Mouse (Mus musculus) liver, postnatal 0 days (tissue): ENCODE data around the gene Prss38. TPM values are rescaled to one million over a fixed set of nuclear protein-coding genes. Genes with fewer than 3 reads are reported as not detected.

Source experiments
- ATAC-seq: fragments of 200-750 bp; cut with Nextera tagmentation; 2 replicates; pipeline ENCODE4 v1.8.0; 2017; ENCODE audit warnings: mild to moderate bottlenecking, moderate library complexity
- DNase-seq: peaks from one replicate; pipeline ENCODE4 v3.0.0-alpha.2; 2016
- H3K27ac ChIP-seq: fragments of 300-500 bp; sonication (generic); 2 replicates; pipeline ENCODE4 v1.5.1; 2014; ENCODE audit warnings: antibody characterized with exemption, moderate library complexity, mild to moderate bottlenecking, low read depth
- H3K27me3 ChIP-seq: fragments of 300-500 bp; sonication (generic); 2 replicates; pipeline ENCODE4 v1.6.1; 2014; ENCODE audit warnings: low read length, control low read depth, mixed read lengths; ENCODE audit not compliant: insufficient read depth
- H3K36me3 ChIP-seq: fragments of 300-500 bp; sonication (generic); replicated peaks from 2 replicates; pipeline ENCODE4 v1.6.1; 2014; ENCODE audit warnings: mild to moderate bottlenecking, control low read depth, low read length, moderate library complexity, mixed read lengths; ENCODE audit not compliant: insufficient read depth
- H3K4me1 ChIP-seq: fragments of 300-500 bp; sonication (generic); 2 replicates; pipeline ENCODE4 v1.6.1; 2014; ENCODE audit warnings: antibody characterized with exemption, mild to moderate bottlenecking, control low read depth; ENCODE audit not compliant: insufficient read depth
- H3K4me2 ChIP-seq: fragments of 300-500 bp; sonication (generic); 2 replicates; pipeline ENCODE4 v1.6.1; 2014; ENCODE audit warnings: low read depth, mild to moderate bottlenecking, low read length, moderate library complexity, mixed read lengths
- H3K4me3 ChIP-seq: fragments of 300-500 bp; sonication (generic); 2 replicates; pipeline ENCODE4 v1.5.1; 2014; ENCODE audit warnings: low read depth, low read length
- H3K9ac ChIP-seq: fragments of 300-500 bp; sonication (generic); replicated peaks from 2 replicates; pipeline ENCODE4 v1.6.1; 2014; ENCODE audit warnings: mild to moderate bottlenecking, moderate library complexity
- H3K9me3 ChIP-seq: fragments of 300-500 bp; sonication (generic); 2 replicates; pipeline ENCODE4 v1.6.1; 2016; ENCODE audit warnings: mild to moderate bottlenecking, control low read depth, low read length, mixed read lengths
- CTCF ChIP-seq: sonication (generic); IDR thresholded peaks from 2 replicates; pipeline ENCODE4 v1.5.1; 2016; ENCODE audit warnings: antibody characterized with exemption, low read depth
- EP300 ChIP-seq: IDR thresholded peaks from 2 replicates; pipeline ENCODE4 v1.6.1; 2016; ENCODE audit warnings: antibody characterized with exemption, low read depth, mild to moderate bottlenecking
- WGBS: fragments of 180-500 bp; shearing (Covaris S2); extraction: QIAGEN DNeasy Blood & Tissue Kit; methylation state at CpG from one replicate; pipeline ENCODE4 v1.1.7; 2014; ENCODE audit not compliant: insufficient replicate concordance; 5-methylcytosine and 5-hydroxymethylcytosine counted together
- microRNA-seq: library from miRNA; unstranded; fragments of <30 nt; microRNA quantifications from one replicate; pipeline ENCODE4, GENCODE M21; 2016
- polyA plus RNA-seq: library from polyadenylated mRNA; unstranded; fragments of >200 nt; fragmentation: Nextera tagmentation; extraction: Ambion mirVana; gene quantifications from 2 replicates; pipeline ENCODE4 v1.2.1, GENCODE M21; 2015

Gene Prss38
- polyA plus RNA-seq, 1 experiment from 2014 or later, result not detected

DNA sequence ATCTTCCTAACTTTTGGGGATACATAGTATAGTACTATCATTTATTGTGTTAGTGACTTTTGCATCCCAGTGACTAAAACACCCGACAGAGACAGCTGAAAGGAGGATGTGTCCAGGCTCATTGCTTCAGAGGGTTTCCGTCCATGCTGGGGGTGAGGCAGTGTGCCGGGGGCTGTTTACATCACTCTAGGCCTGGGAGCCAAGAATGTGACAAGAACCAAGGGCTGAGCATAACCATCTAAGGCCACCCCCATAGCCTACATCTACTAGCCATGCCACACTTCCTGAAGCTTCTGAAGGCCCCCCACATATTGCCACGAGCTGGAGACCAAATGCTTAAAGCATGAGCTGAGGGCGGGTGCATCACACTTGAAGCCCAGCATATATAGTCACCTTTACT is 50.7 kb downstream of the Prss38 start:
- WGBS, result 63% methylated on average over 5 of the region's 5 CpGs
- H3K27me3 ChIP-seq, result no peaks in the 10 kb centered on the region
- H3K4me1 ChIP-seq, result no peaks in the 10 kb centered on the region
- TF ChIP-seq CTCF (no peak), EP300 (no peak)
- H3K4me2 ChIP-seq, result no peak overlapping the region
- H3K27ac ChIP-seq, result no peak overlapping the region
- ATAC-seq (no peak), DNase-seq (no peak)
- H3K4me3 ChIP-seq, result no peak overlapping the region
- H3K9me3 ChIP-seq, result no peaks in the 10 kb centered on the region
- no peak overlapping the region for H3K9ac ChIP-seq
- H3K36me3 ChIP-seq, result no peaks in the 10 kb centered on the region

DNA sequence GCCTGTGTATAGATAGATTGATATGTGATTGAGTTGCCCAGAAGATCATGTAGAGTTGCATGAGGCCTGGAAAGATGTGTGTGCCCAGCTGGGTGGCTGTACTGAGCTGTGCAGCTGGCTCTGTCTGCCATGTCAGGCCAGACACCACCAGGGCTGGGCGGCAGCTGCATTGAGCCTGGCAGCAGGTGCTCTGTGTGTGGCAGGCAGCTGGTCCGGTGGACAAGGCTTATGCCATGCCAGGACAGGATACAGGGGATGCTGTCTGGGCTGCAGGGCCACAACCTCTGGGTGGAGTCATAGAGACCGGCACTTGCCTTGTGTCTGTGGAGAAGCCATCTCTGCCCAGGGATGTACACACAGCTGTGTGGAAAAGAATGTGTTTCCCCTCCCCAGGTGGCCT is 52.5 kb downstream of the Prss38 start:
- no peak for TF ChIP-seq EP300
- TF ChIP-seq CTCF, result no peak
- H3K4me3 ChIP-seq, result no peak overlapping the region
- 80% methylated on average over 3 of the region's 3 CpGs for WGBS
- H3K4me2 ChIP-seq, result no peak overlapping the region
- no peak overlapping the region for H3K27ac ChIP-seq
- DNase-seq, result no peak
- ATAC-seq, result no peak
- no peaks in the 10 kb centered on the region for H3K9me3 ChIP-seq
- H3K4me1 ChIP-seq, result no peaks in the 10 kb centered on the region
- no peaks in the 10 kb centered on the region for H3K36me3 ChIP-seq
- no peaks in the 10 kb centered on the region for H3K27me3 ChIP-seq
- H3K9ac ChIP-seq, result no peak overlapping the region

Small RNA genes within 50 kb of the gene (microRNA-seq; reads per million reads assigned to microRNA genes)
- gene Gm24756, result not detected

Other genes with a start within 250 kb of the Prss38 start
- gene Obscn, start 239.3 kb downstream of the Prss38 start, polyA plus RNA-seq, result 0.31 and 0.49 TPM in 2 replicates
- 6.3 and 7.1 TPM in 2 replicates for gene Iba57, start 211.9 kb downstream of the Prss38 start, polyA plus RNA-seq
- 0.29 and 0.37 TPM in 2 replicates for gene Gjc2, start 192.4 kb downstream of the Prss38 start, polyA plus RNA-seq
- gene Guk1, start 183.4 kb downstream of the Prss38 start, polyA plus RNA-seq, result 59.5 and 64.4 TPM in 2 replicates
- gene Mrpl55, start 173.2 kb downstream of the Prss38 start, polyA plus RNA-seq, result 64.2 and 65.2 TPM in 2 replicates
- gene 2310033P09Rik, start 167.3 kb downstream of the Prss38 start, polyA plus RNA-seq, result 14.8 and 16.2 TPM in 2 replicates
- 244 and 254 TPM in 2 replicates for gene Arf1, start 147.4 kb downstream of the Prss38 start, polyA plus RNA-seq
- gene Wnt3a, start 84.9 kb downstream of the Prss38 start, polyA plus RNA-seq, result not detected in 2 replicates
- gene Wnt9a, start 68.7 kb downstream of the Prss38 start, polyA plus RNA-seq, result 0.16 and 0.18 TPM in 2 replicates
- gene Jmjd4, start 74.4 kb upstream of the Prss38 start, polyA plus RNA-seq, result 3.2 and 3.6 TPM in 2 replicates
- gene Snap47, start 75.5 kb upstream of the Prss38 start, polyA plus RNA-seq, result 32.4 and 33.5 TPM in 2 replicates
- 1.4 and 1.5 TPM in 2 replicates for gene Zfp867, start 96.8 kb upstream of the Prss38 start, polyA plus RNA-seq
- 5.2 and 5.4 TPM in 2 replicates for gene Zkscan17, start 151.1 kb upstream of the Prss38 start, polyA plus RNA-seq
- gene Nlrp3, start 165.9 kb upstream of the Prss38 start, polyA plus RNA-seq, result 0.80 and 0.91 TPM in 2 replicates
- not detected in 2 replicates for gene Olfr222, start 200.6 kb upstream of the Prss38 start, polyA plus RNA-seq
- gene Olfr223, start 217.6 kb upstream of the Prss38 start, polyA plus RNA-seq, result not detected in 2 replicates